7 mouse cellular contexts compared by ENCODE assay signal in the genomic region with DNA sequence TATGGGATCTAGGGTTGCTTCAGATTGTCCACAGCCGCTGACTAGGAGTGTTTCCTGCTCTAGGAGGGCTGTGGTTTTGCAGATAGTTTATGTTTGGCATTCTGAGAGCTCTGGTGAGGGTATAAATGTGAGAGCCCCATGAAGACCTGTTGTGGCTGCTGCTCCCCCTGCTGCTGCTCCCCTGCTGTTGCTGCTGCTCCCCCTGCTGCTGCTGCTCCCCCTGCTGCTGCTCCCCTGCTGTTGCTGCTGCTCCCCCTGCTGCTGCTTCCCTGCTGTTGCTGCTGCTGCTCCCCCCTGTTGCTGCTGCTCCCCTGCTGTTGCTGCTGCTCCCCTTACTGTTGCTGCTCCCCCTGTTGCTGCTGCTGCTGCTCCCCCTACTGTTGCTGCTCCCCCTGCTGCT. TPM values are rescaled to one million over a fixed set of nuclear protein-coding genes. Genes with fewer than 3 reads are reported as not detected.
DNase-seq lines count a peak whose midpoint lies in the region; ATAC-seq and TF ChIP-seq lines count a peak whose summit lies in the region.
"Not testable (repeated sequence)": the region's sequence is repeated elsewhere in the genome, so short reads cannot be mapped to it uniquely, and the experiment has no call there.

No protein-coding gene starts in this region.

- H3K27ac ChIP-seq in gastrocnemius, adult 2 months; liver, postnatal 0 days (ENCODE audit: low read depth); stomach, postnatal 0 days (replicated peaks): not testable (repeated sequence)

- not testable (repeated sequence) for H3K9ac ChIP-seq in liver, postnatal 0 days (replicated peaks); stomach, postnatal 0 days (ENCODE audit: low read length)

- WGBS in liver, postnatal 0 days (ENCODE audit: insufficient replicate concordance) = 28% methylated on average over 1 of the region's 1 CpGs
- WGBS in stomach, postnatal 0 days = 46% methylated on average over 1 of the region's 1 CpGs

- intact Hi-C loops in gastrocnemius, adult 2 months (cut with DNase I) = loop anchor here (2.0 kb wide), 1 partner anchor 67 kb away; no protein-coding TSS in a partner anchor

- not testable (repeated sequence) for H3K9me3 ChIP-seq in liver, postnatal 0 days (ENCODE audit: low read length); stomach, postnatal 0 days (ENCODE audit: control insufficient read depth, low read length)

- ATAC-seq in liver, postnatal 0 days; stomach, postnatal 0 days (ENCODE audit: low FRiP score, low TSS enrichment): not testable (repeated sequence)

- DNase-seq in NIH3T3 (ENCODE audit: low read depth) = peak; percentile 30
- peak; percentile 24 for DNase-seq in gastrocnemius, adult 2 months
- DNase-seq in heart, postnatal 4 days = peak; percentile 34
- DNase-seq in kidney, postnatal 10 days = peak; percentile 52
- not testable (repeated sequence) for DNase-seq in liver, postnatal 0 days; stomach, postnatal 0 days (ENCODE audit: low spot score)
- DNase-seq in lung, postnatal 14 days = peak; percentile 15

- H3K4me3 ChIP-seq in gastrocnemius, adult 2 months; liver, postnatal 0 days (ENCODE audit: low read depth, low read length); stomach, postnatal 0 days (ENCODE audit: low read depth, low read length): not testable (repeated sequence)

- H3K4me1 ChIP-seq in liver, postnatal 0 days (ENCODE audit: insufficient read depth); stomach, postnatal 0 days (replicated peaks; ENCODE audit: control insufficient read depth, insufficient read depth): not testable (repeated sequence)

- not testable (repeated sequence) for H3K27me3 ChIP-seq in liver, postnatal 0 days (ENCODE audit: insufficient read depth, low read length); stomach, postnatal 0 days (ENCODE audit: control insufficient read depth, insufficient read depth, low read length)

- TF ChIP-seq CTCF in gastrocnemius, adult 2 months (IDR thresholded peaks at IDR 0.05) = peak; percentile 27; the same call in 1 of the 2 replicates
- TF ChIP-seq CTCF in liver, postnatal 0 days (IDR thresholded peaks at IDR 0.05; ENCODE audit: low read depth) = peak; percentile 51
- TF ChIP-seq CTCF in stomach, postnatal 0 days (IDR thresholded peaks at IDR 0.05; ENCODE audit: low read depth) = peak; percentile 62

- H3K4me2 ChIP-seq in liver, postnatal 0 days (ENCODE audit: low read depth, low read length); stomach, postnatal 0 days (replicated peaks; ENCODE audit: low read depth): not testable (repeated sequence)

- H3K36me3 ChIP-seq in liver, postnatal 0 days (replicated peaks; ENCODE audit: insufficient read depth, low read length); stomach, postnatal 0 days (ENCODE audit: control insufficient read depth, insufficient read depth, low read length): not testable (repeated sequence)

- not testable (repeated sequence) for TF ChIP-seq EP300 in liver, postnatal 0 days (IDR thresholded peaks at IDR 0.05; ENCODE audit: low read depth); stomach, postnatal 0 days (optimal IDR thresholded peaks at IDR 0.05)

RNA-seq across cellular contexts. Expression of a gene that starts 47.0 kb away (rescaled TPM):
- 10 to 100 TPM; 18.4 to 20.3 TPM for total RNA-seq in gastrocnemius, adult 2 months (2021)
- total RNA-seq in heart, postnatal 4 days (2021) = 10 to 100 TPM; 34.7 to 42.4 TPM
- 3.0 and 3.7 TPM in 2 replicates for polyA plus RNA-seq in liver, postnatal 0 days (2015; fragmentation: Nextera tagmentation; extraction: Ambion mirVana)
- polyA plus RNA-seq in stomach, postnatal 0 days (2015; fragmentation: Nextera tagmentation; extraction: Ambion mirVana) = 6.9 and 8.8 TPM in 2 replicates
